Mouse (Mus musculus): ENCODE results near the gene Slit3.

- TF ChIP-seq CTCF (conservative IDR thresholded peaks at IDR 0.05; ENCODE audit: low read length) (no peak), NANOG (IDR thresholded peaks at IDR 0.05; ENCODE audit: borderline replicate concordance, low read length) (no peak)
Measured at GRCm38 (mm10) chr11:35504051-35504450, 383.0 kb downstream of the Slit3 start.

Data from E14TG2a.4 (cell line).